Mouse (Mus musculus): ENCODE measurements around the gene Afm.

The Afm gene

GRCm38 (mm10) chr5:90551191-90551590, 32.5 kb downstream of the Afm start:
- CTCF ChIA-PET, result no interaction called here

- CTCF ChIA-PET, result no interaction called here
These were observed 37.3 kb downstream of the Afm start for GRCm38 (mm10) chr5:90556052-90556451.

GRCm38 (mm10) chr5:90560743-90561142, 42.0 kb downstream of the Afm start, which contains the start of gene 5830473C10Rik:
Gene 5830473C10Rik (plus strand): TSS chr5:90561107.
- CTCF ChIA-PET, result no interaction called here

GRCm38 (mm10) chr5:90561721-90562275, 43.1 kb downstream of the Afm start:
- CTCF ChIA-PET, result no interaction called here

- CTCF ChIA-PET, result no interaction called here
These were observed 44.1 kb downstream of the Afm start for GRCm38 (mm10) chr5:90562880-90563279.

GRCm38 (mm10) chr5:90564161-90564560, 45.4 kb downstream of the Afm start:
- CTCF ChIA-PET, result no interaction called here

- CTCF ChIA-PET, result interaction anchor here (0.6 kb wide), 1 partner anchor 1748 kb away, joined by 3 read pairs; no protein-coding TSS in a partner anchor
These were observed 46.5 kb downstream of the Afm start for GRCm38 (mm10) chr5:90565205-90565604.

- CTCF ChIA-PET, result no interaction called here
These were observed 49.1 kb downstream of the Afm start for GRCm38 (mm10) chr5:90567788-90568187.

- CTCF ChIA-PET, result no interaction called here
These were observed 49.6 kb downstream of the Afm start for GRCm38 (mm10) chr5:90568338-90568737.

GRCm38 (mm10) chr5:90571216-90571615, 52.5 kb downstream of the Afm start:
- CTCF ChIA-PET, result no interaction called here

- CTCF ChIA-PET, result no interaction called here
These were observed 59.0 kb downstream of the Afm start for GRCm38 (mm10) chr5:90577751-90578150.

- CTCF ChIA-PET, result interaction anchor here (0.6 to 0.7 kb wide), 2 partner anchors 323 to 383 kb away, joined by 3 to 14 read pairs; no protein-coding TSS in a partner anchor
These were observed 60.8 kb downstream of the Afm start for GRCm38 (mm10) chr5:90579556-90579955.

- CTCF ChIA-PET, result no interaction called here
These were observed 63.4 kb downstream of the Afm start for GRCm38 (mm10) chr5:90582179-90582578.

GRCm38 (mm10) chr5:90584799-90585198, 66.1 kb downstream of the Afm start:
- CTCF ChIA-PET, result no interaction called here

- CTCF ChIA-PET, result interaction anchor here (0.6 kb wide), 1 partner anchor 14 kb away, joined by 4 read pairs; no protein-coding TSS in a partner anchor
These were observed 67.8 kb downstream of the Afm start for GRCm38 (mm10) chr5:90586511-90586910.

- CTCF ChIA-PET, result interaction anchor here (0.6 kb wide), 1 partner anchor 99 kb away, joined by 3 read pairs; no protein-coding TSS in a partner anchor
These were observed 69.4 kb downstream of the Afm start for GRCm38 (mm10) chr5:90588104-90588503.

- CTCF ChIA-PET, result interaction anchor here (0.6 to 1.1 kb wide), 2 partner anchors 98 to 386 kb away, joined by 3 read pairs; no protein-coding TSS in a partner anchor
These were observed 70.2 kb downstream of the Afm start for GRCm38 (mm10) chr5:90588708-90589595.

GRCm38 (mm10) chr5:90590676-90591075, 71.9 kb downstream of the Afm start:
- CTCF ChIA-PET, result no interaction called here

GRCm38 (mm10) chr5:90591936-90592335, 73.2 kb downstream of the Afm start:
- CTCF ChIA-PET, result no interaction called here

GRCm38 (mm10) chr5:90594945-90595344, 76.2 kb downstream of the Afm start:
- CTCF ChIA-PET, result no interaction called here

- CTCF ChIA-PET, result no interaction called here
These were observed 77.4 kb downstream of the Afm start for GRCm38 (mm10) chr5:90596155-90596554.

GRCm38 (mm10) chr5:90601469-90601868, 82.7 kb downstream of the Afm start:
- CTCF ChIA-PET, result interaction anchor here (0.9 to 2.8 kb wide), 3 partner anchors 39 to 59 kb away, joined by 3 to 13 read pairs (median 4); partner anchors contain the start of gene Rassf6

Data from spleen, embryonic (tissue).